Mouse (Mus musculus): ENCODE results near the gene Micall2. TPM values are rescaled to one million over a fixed set of nuclear protein-coding genes. Genes with fewer than 3 reads are reported as not detected.
"Not testable (repeated sequence)": the region's sequence is repeated elsewhere in the genome, so short reads cannot be mapped to it uniquely, and the experiment has no call there.

Gene Micall2
- polyA plus RNA-seq, 1 experiment = 7.0 TPM

- H3K4me1 ChIP-seq (ENCODE audit: control insufficient read depth, insufficient read depth, insufficient read length) = no peaks in the 10 kb centered on the region
- TF ChIP-seq CTCF (IDR thresholded peaks at IDR 0.05; ENCODE audit: extremely low read depth, insufficient read depth, insufficient read length, insufficient replicate concordance) (no peak), POLR2A (IDR thresholded peaks at IDR 0.05; ENCODE audit: low read depth, low read length) (no peak)
- 93% methylated on average over 7 of the region's 7 CpGs for WGBS
- no peaks in the 10 kb centered on the region for H3K27me3 ChIP-seq (ENCODE audit: control insufficient read depth, insufficient read depth, low read length)
- H3K36me3 ChIP-seq (ENCODE audit: control insufficient read depth, insufficient read depth, low read length) = no peaks in the 10 kb centered on the region
- no peak overlapping the region for H3K4me3 ChIP-seq (ENCODE audit: extremely low read depth, insufficient read depth, insufficient read length)
- no peak for DNase-seq (ENCODE audit: low read depth in 1 of 2, low spot score in 2 of 2)
- no peak overlapping the region for H3K27ac ChIP-seq (ENCODE audit: insufficient read depth, low read length)
Measured at GRCm38 (mm10) chr5:139718949-139719348, 17.2 kb downstream of the Micall2 start.

GRCm38 (mm10) chr5:139718540-139718939, 17.6 kb downstream of the Micall2 start:
- Histone ChIP-seq H3K27me3 (ENCODE audit: control insufficient read depth, insufficient read depth, low read length) (no peaks in the 10 kb centered on the region), H3K4me1 (ENCODE audit: control insufficient read depth, insufficient read depth, insufficient read length) (no peaks in the 10 kb centered on the region), H3K27ac (ENCODE audit: insufficient read depth, low read length) (no peak overlapping the region), H3K4me3 (ENCODE audit: extremely low read depth, insufficient read depth, insufficient read length) (no peak overlapping the region), H3K36me3 (ENCODE audit: control insufficient read depth, insufficient read depth, low read length) (no peaks in the 10 kb centered on the region)
- 87% methylated on average over 6 of the region's 6 CpGs for WGBS
- TF ChIP-seq CTCF (IDR thresholded peaks at IDR 0.05; ENCODE audit: extremely low read depth, insufficient read depth, insufficient read length, insufficient replicate concordance) (no peak), POLR2A (IDR thresholded peaks at IDR 0.05; ENCODE audit: low read depth, low read length) (no peak)
- peak in 1 of 2 experiments; percentile 6 for DNase-seq (ENCODE audit: low read depth in 1 of 2, low spot score in 2 of 2)

- WGBS = 95% methylated on average over 2 of the region's 2 CpGs
- DNase-seq (ENCODE audit: low read depth in 1 of 2, low spot score in 2 of 2) = peak in 1 of 2 experiments; percentile 16
- H3K4me1 ChIP-seq (ENCODE audit: control insufficient read depth, insufficient read depth, insufficient read length) = no peaks in the 10 kb centered on the region
- H3K4me3 ChIP-seq (ENCODE audit: extremely low read depth, insufficient read depth, insufficient read length) = no peak overlapping the region
- no peak overlapping the region for H3K27ac ChIP-seq (ENCODE audit: insufficient read depth, low read length)
- no peaks in the 10 kb centered on the region for H3K27me3 ChIP-seq (ENCODE audit: control insufficient read depth, insufficient read depth, low read length)
- H3K36me3 ChIP-seq (ENCODE audit: control insufficient read depth, insufficient read depth, low read length) = no peaks in the 10 kb centered on the region
- TF ChIP-seq POLR2A (IDR thresholded peaks at IDR 0.05; ENCODE audit: low read depth, low read length) (no peak), CTCF (IDR thresholded peaks at IDR 0.05; ENCODE audit: extremely low read depth, insufficient read depth, insufficient read length, insufficient replicate concordance) (peak; percentile 83; the same call in 1 of the 2 replicates)
Measured at GRCm38 (mm10) chr5:139717723-139718122, 18.4 kb downstream of the Micall2 start.

- Histone ChIP-seq H3K4me3 (ENCODE audit: extremely low read depth, insufficient read depth, insufficient read length) (no peak overlapping the region), H3K4me1 (ENCODE audit: control insufficient read depth, insufficient read depth, insufficient read length) (no peaks in the 10 kb centered on the region; the same call in 1 of the 2 replicates), H3K27ac (ENCODE audit: insufficient read depth, low read length) (no peak overlapping the region), H3K27me3 (ENCODE audit: control insufficient read depth, insufficient read depth, low read length) (no peaks in the 10 kb centered on the region), H3K36me3 (ENCODE audit: control insufficient read depth, insufficient read depth, low read length) (no peaks in the 10 kb centered on the region)
- TF ChIP-seq POLR2A (IDR thresholded peaks at IDR 0.05; ENCODE audit: low read depth, low read length) (no peak), CTCF (IDR thresholded peaks at IDR 0.05; ENCODE audit: extremely low read depth, insufficient read depth, insufficient read length, insufficient replicate concordance) (no peak)
- DNase-seq (ENCODE audit: low read depth in 1 of 2, low spot score in 2 of 2) = no peak
- WGBS = 94% methylated on average over 10 of the region's 10 CpGs
Measured at GRCm38 (mm10) chr5:139706496-139706895, 29.6 kb downstream of the Micall2 start.

GRCm38 (mm10) chr5:139702905-139703304, 33.2 kb downstream of the Micall2 start:
- 41% methylated on average over 2 of the region's 2 CpGs for WGBS
- DNase-seq (ENCODE audit: low read depth in 1 of 2, low spot score in 2 of 2) = peak in 1 of 2 experiments; percentile 9
- TF ChIP-seq POLR2A (IDR thresholded peaks at IDR 0.05; ENCODE audit: low read depth, low read length) (no peak), CTCF (IDR thresholded peaks at IDR 0.05; ENCODE audit: extremely low read depth, insufficient read depth, insufficient read length, insufficient replicate concordance) (peak; percentile 22; the same call in 1 of the 2 replicates)
- Histone ChIP-seq H3K36me3 (ENCODE audit: control insufficient read depth, insufficient read depth, low read length) (no peaks in the 10 kb centered on the region), H3K4me1 (ENCODE audit: control insufficient read depth, insufficient read depth, insufficient read length) (no peaks in the 10 kb centered on the region; the same call in 1 of the 2 replicates), H3K4me3 (ENCODE audit: extremely low read depth, insufficient read depth, insufficient read length) (no peak overlapping the region), H3K27me3 (ENCODE audit: control insufficient read depth, insufficient read depth, low read length) (no peaks in the 10 kb centered on the region), H3K27ac (ENCODE audit: insufficient read depth, low read length) (no peak overlapping the region)

- Histone ChIP-seq H3K4me3 (ENCODE audit: extremely low read depth, insufficient read depth, insufficient read length) (no peak overlapping the region), H3K4me1 (ENCODE audit: control insufficient read depth, insufficient read depth, insufficient read length) (no peaks in the 10 kb centered on the region; the same call in 1 of the 2 replicates), H3K27ac (ENCODE audit: insufficient read depth, low read length) (no peak overlapping the region), H3K36me3 (ENCODE audit: control insufficient read depth, insufficient read depth, low read length) (no peaks in the 10 kb centered on the region), H3K27me3 (ENCODE audit: control insufficient read depth, insufficient read depth, low read length) (no peaks in the 10 kb centered on the region)
- TF ChIP-seq POLR2A (IDR thresholded peaks at IDR 0.05; ENCODE audit: low read depth, low read length) (no peak), CTCF (IDR thresholded peaks at IDR 0.05; ENCODE audit: extremely low read depth, insufficient read depth, insufficient read length, insufficient replicate concordance) (no peak)
- DNase-seq (ENCODE audit: low read depth in 1 of 2, low spot score in 2 of 2) = no peak
- WGBS = 15% methylated on average over 10 of the region's 10 CpGs
Measured at GRCm38 (mm10) chr5:139702236-139702635, 33.9 kb downstream of the Micall2 start.

- no peaks in the 10 kb centered on the region for H3K27me3 ChIP-seq (ENCODE audit: control insufficient read depth, insufficient read depth, low read length)
- no peaks in the 10 kb centered on the region for H3K4me1 ChIP-seq (ENCODE audit: control insufficient read depth, insufficient read depth, insufficient read length)
- H3K36me3 ChIP-seq (ENCODE audit: control insufficient read depth, insufficient read depth, low read length) = no peaks in the 10 kb centered on the region
- H3K27ac ChIP-seq (ENCODE audit: insufficient read depth, low read length) = no peak overlapping the region
- DNase-seq (ENCODE audit: low read depth in 1 of 2, low spot score in 2 of 2) = no peak
- WGBS = 85% methylated on average over 6 of the region's 6 CpGs
- H3K4me3 ChIP-seq (ENCODE audit: extremely low read depth, insufficient read depth, insufficient read length) = no peak overlapping the region
- no peak for TF ChIP-seq CTCF (IDR thresholded peaks at IDR 0.05; ENCODE audit: extremely low read depth, insufficient read depth, insufficient read length, insufficient replicate concordance)
- TF ChIP-seq POLR2A (IDR thresholded peaks at IDR 0.05; ENCODE audit: low read depth, low read length) = no peak
Measured at GRCm38 (mm10) chr5:139696954-139697353, 39.2 kb downstream of the Micall2 start.

- DNase-seq (ENCODE audit: low read depth in 1 of 2, low spot score in 2 of 2); H3K27me3 ChIP-seq (ENCODE audit: control insufficient read depth, insufficient read depth, low read length); H3K27ac ChIP-seq (ENCODE audit: insufficient read depth, low read length); H3K4me3 ChIP-seq (ENCODE audit: extremely low read depth, insufficient read depth, insufficient read length); H3K4me1 ChIP-seq (ENCODE audit: control insufficient read depth, insufficient read depth, insufficient read length); H3K36me3 ChIP-seq (ENCODE audit: control insufficient read depth, insufficient read depth, low read length): not testable (repeated sequence)
- WGBS = 73% methylated on average over 3 of the region's 3 CpGs
Measured at GRCm38 (mm10) chr5:139695876-139696275, 40.3 kb downstream of the Micall2 start.

All from spleen, adult 2 months (tissue).